Mouse (Mus musculus): Measurements from ENCODE around the gene Vgf. TPM values are rescaled to one million over a fixed set of nuclear protein-coding genes. Genes with fewer than 3 reads are reported as not detected.

Gene Vgf
- polyA plus RNA-seq, 1 experiment from 2014 or later = 0.40 TPM

DNA sequence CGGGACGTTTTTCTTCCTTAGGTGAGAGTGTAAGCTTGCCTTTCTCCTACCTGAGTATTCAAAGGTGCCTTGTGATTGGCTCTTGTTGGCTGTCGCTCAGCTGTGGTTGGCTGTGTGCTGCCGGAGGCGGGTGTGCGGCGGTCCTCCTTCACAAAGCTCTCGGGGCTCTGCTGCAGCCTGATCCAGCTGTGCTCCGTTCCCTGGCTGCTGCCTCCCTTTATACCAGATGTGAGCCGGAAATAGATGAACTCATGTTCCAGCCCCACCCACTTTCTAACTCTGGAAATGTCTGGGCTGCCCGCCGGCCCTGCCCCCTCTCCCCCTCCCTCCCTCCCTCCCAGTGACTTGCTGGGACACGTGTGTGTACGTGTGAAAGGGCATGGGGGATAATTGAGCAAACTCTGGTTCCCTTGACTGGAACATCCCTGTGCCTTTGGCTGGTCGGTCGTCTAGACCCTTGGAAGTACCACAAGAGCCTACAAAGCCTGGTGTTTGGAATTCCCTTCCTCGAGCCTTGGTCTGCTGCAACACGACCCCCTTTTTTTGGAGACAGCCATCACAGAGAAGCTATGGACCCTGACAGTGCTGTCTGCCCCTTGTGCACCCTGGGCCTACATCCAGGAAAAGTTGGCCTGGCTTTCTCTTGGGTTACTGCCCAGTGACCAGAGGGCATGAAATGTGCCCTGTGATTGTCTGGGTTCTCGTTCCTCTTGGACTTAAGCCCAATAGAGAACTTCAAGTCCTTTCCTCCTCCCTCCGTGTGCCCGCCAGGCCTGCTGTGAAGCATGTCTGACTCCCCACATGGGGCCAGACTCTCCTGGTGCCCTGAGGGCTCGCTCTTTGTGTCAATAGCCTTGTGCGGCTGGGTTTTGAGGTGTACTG lies 46.1 kb downstream of the Vgf start, which contains the start of gene Serpine1:
Serpine1 (minus strand) TSS at position 190 of the 882 bp plus-strand sequence.
- 21% methylated on average over 23 of the region's 23 CpGs for WGBS
- peak; percentile 57; the same call in 1 of the 2 replicates for ATAC-seq (ENCODE audit: low FRiP score)

DNA sequence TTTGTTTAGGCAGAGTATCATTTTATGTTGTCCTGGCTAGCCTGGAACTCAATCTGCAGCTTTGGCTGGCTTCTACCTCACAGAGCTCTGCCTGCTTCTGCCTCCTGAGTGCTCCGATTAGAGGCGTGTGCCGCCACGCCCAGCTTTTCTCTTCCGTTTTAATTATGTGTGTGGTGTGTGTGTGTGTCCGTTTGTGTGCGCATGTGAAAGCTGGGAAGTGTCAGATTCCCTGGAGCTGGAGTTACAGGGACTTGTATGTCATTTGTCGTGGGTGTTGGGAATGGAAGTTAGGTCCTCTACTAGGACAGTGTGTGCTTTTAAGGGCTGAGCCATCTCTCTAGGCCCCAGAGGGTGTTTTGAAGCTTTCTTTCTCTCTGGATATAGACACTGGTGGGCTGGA lies 46.9 kb downstream of the Vgf start:
- no peak for ATAC-seq (ENCODE audit: low FRiP score)
- 93% methylated on average over 8 of the region's 8 CpGs for WGBS

More for the DNA sequence above, 46.1 kb downstream of the Vgf start, which contains the start of gene Serpine1:
- Histone ChIP-seq H3K27me3 (ENCODE audit: control insufficient read depth, insufficient read depth, low read length) (no peaks in the 10 kb centered on the region), H3K4me1 (ENCODE audit: control insufficient read depth, insufficient read depth, low read length) (peaks cover 3% of the 10 kb centered on the region; the same call in 1 of the 2 replicates), H3K9me3 (ENCODE audit: control insufficient read depth, low read length) (no peaks in the 10 kb centered on the region), H3K4me2 (peak within 1 kb of the TSS; percentile 36), H3K36me3 (ENCODE audit: control insufficient read depth, insufficient read depth, low read length) (no peaks in the 10 kb centered on the region), H3K27ac (ENCODE audit: low read depth, low read length) (no peak within 1 kb of the TSS), H3K4me3 (ENCODE audit: low read depth, low read length) (peak within 1 kb of the TSS; percentile 11; the same call in 1 of the 2 replicates), H3K9ac (ENCODE audit: low read length) (no peak within 1 kb of the TSS)
- peak; percentile 85 for DNase-seq (ENCODE audit: low spot score, missing footprints)

DNA sequence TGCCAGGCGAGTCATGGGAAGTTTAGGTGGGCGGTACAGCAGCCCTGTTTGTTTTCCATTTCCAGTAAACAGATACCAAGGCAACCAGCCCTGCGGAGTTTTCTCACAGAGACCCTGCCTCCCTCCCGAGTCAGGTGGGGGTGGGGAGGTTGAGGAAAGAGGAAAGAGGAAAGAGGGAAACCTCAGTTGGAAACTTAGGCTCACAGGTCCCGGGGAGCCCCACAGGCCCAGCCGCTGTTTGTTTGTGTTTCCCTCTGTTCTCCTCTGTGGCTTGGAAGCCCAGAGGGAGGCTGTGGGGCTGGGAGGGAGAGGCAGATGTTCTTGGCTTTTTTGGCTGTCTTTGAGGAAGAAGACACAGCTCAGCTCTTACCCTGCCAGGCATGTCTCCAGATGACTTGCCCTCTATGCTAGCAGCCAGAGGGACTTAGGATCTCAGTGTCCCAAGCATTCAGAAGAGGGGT lies 48.0 kb downstream of the Vgf start:
- DNase-seq (ENCODE audit: low spot score, missing footprints) (no peak), ATAC-seq (ENCODE audit: low FRiP score) (no peak)
- WGBS = 36% methylated on average over 6 of the region's 6 CpGs
- Histone ChIP-seq H3K4me3 (ENCODE audit: low read depth, low read length) (no peak overlapping the region), H3K36me3 (ENCODE audit: control insufficient read depth, insufficient read depth, low read length) (no peaks in the 10 kb centered on the region), H3K27me3 (ENCODE audit: control insufficient read depth, insufficient read depth, low read length) (no peaks in the 10 kb centered on the region), H3K9me3 (ENCODE audit: control insufficient read depth, low read length) (no peaks in the 10 kb centered on the region), H3K27ac (ENCODE audit: low read depth, low read length) (no peak overlapping the region), H3K4me1 (ENCODE audit: control insufficient read depth, insufficient read depth, low read length) (peaks cover 3% of the 10 kb centered on the region; the same call in 1 of the 2 replicates), H3K4me2 (no peak overlapping the region), H3K9ac (ENCODE audit: low read length) (no peak overlapping the region)

More for the DNA sequence above, 46.9 kb downstream of the Vgf start:
- Histone ChIP-seq H3K4me3 (ENCODE audit: low read depth, low read length) (no peak overlapping the region), H3K36me3 (ENCODE audit: control insufficient read depth, insufficient read depth, low read length) (no peaks in the 10 kb centered on the region), H3K9me3 (ENCODE audit: control insufficient read depth, low read length) (no peaks in the 10 kb centered on the region), H3K4me2 (no peak overlapping the region), H3K27ac (ENCODE audit: low read depth, low read length) (no peak overlapping the region), H3K4me1 (ENCODE audit: control insufficient read depth, insufficient read depth, low read length) (peaks cover 3% of the 10 kb centered on the region; the same call in 1 of the 2 replicates), H3K27me3 (ENCODE audit: control insufficient read depth, insufficient read depth, low read length) (no peaks in the 10 kb centered on the region), H3K9ac (ENCODE audit: low read length) (no peak overlapping the region)
- no peak for DNase-seq (ENCODE audit: low spot score, missing footprints)

DNA sequence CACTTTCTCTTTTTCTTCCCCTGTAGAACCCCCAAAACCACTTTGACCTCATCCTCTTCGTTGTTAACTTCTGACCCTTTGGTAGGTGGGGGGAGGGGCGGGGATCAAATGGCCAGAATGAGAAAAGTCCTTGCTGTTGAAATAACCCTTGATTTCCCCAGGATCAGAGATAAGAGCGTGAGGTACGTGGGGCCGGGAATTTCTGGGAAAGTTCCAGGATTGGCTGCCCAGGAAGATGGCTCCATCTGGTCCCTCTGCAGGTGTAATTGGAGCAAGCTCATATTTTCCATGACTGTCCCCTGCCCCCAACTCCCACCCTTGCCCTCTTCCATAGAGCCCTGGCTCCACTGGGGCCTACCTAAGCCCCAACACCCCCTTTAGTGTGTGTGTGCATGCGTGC lies 49.5 kb downstream of the Vgf start:
- WGBS = 66% methylated on average over 6 of the region's 6 CpGs

DNA sequence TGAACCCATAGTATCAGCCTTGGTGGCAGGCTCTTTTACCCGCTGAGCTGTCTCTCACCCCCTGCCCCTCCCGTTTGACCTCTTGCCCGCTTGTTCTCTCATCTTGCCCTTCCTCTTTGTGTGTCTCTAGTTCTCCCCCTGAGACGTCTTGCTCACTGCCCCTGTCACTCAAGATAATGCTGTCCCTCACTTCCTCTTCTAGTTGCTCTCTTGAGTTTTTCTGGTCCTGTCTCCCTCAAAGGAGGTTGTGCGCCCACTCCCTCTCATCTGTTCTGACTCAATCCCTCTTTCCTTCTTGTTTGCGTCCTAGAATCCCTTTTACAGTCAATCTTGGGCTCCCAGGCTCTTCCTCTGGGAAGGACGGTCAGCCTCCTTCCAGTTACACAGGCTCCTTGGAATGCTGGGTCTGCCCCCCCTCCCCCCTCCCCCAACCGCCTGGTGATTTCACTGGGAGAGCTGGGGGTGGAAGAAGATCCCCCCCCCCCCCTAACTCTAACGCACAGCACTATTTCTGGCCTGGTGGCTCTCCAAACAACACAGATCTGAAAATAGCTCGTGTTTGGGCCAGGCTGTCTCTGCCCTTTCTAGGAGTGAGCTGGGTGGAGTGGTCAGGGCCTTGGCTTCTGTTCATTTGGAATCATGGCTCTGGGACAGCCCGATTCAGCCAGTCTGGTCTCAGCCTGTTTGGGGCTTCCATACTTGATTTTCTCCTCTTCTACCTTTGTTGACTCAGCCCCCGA lies 50.2 kb downstream of the Vgf start:
- DNase-seq (ENCODE audit: low spot score, missing footprints) (no peak), ATAC-seq (ENCODE audit: low FRiP score) (no peak)
- H3K27ac ChIP-seq (ENCODE audit: low read depth, low read length) = no peak overlapping the region
- H3K9ac ChIP-seq (ENCODE audit: low read length) = no peak overlapping the region
- H3K4me3 ChIP-seq (ENCODE audit: low read depth, low read length) = no peak overlapping the region
- H3K4me1 ChIP-seq (ENCODE audit: control insufficient read depth, insufficient read depth, low read length) = peaks cover 3% of the 10 kb centered on the region; the same call in 1 of the 2 replicates
- H3K36me3 ChIP-seq (ENCODE audit: control insufficient read depth, insufficient read depth, low read length) = no peaks in the 10 kb centered on the region
- H3K27me3 ChIP-seq (ENCODE audit: control insufficient read depth, insufficient read depth, low read length) = no peaks in the 10 kb centered on the region
- 52% methylated on average over 12 of the region's 12 CpGs for WGBS
- no peaks in the 10 kb centered on the region for H3K9me3 ChIP-seq (ENCODE audit: control insufficient read depth, low read length)
- H3K4me2 ChIP-seq = no peak overlapping the region

More for the DNA sequence above, 49.5 kb downstream of the Vgf start:
- ATAC-seq (ENCODE audit: low FRiP score) = no peak
- Histone ChIP-seq H3K4me2 (no peak overlapping the region), H3K27ac (ENCODE audit: low read depth, low read length) (no peak overlapping the region), H3K9ac (ENCODE audit: low read length) (no peak overlapping the region), H3K27me3 (ENCODE audit: control insufficient read depth, insufficient read depth, low read length) (no peaks in the 10 kb centered on the region), H3K4me3 (ENCODE audit: low read depth, low read length) (no peak overlapping the region), H3K9me3 (ENCODE audit: control insufficient read depth, low read length) (no peaks in the 10 kb centered on the region), H3K4me1 (ENCODE audit: control insufficient read depth, insufficient read depth, low read length) (peaks cover 3% of the 10 kb centered on the region; the same call in 1 of the 2 replicates), H3K36me3 (ENCODE audit: control insufficient read depth, insufficient read depth, low read length) (no peaks in the 10 kb centered on the region)
- no peak for DNase-seq (ENCODE audit: low spot score, missing footprints)

DNA sequence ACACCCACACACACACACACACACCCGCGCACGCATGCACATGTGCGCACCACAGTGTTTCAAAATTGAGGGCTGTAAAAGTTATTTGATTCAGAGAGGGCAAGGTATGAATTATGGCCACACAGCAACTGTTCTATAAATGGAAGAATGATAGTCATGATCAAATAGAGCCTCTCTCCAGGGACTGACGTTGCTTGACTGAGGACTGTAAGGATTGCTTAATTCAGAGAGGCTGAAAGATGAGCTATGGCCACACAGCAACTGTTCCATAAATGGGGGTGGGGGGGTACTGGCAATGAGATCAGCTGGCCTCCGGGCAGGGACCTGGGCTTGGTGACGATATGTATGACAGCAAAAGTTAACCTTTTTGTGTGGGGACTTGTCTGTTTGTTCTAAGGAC lies 51.0 kb downstream of the Vgf start:
- Histone ChIP-seq H3K27me3 (ENCODE audit: control insufficient read depth, insufficient read depth, low read length) (no peaks in the 10 kb centered on the region), H3K4me3 (ENCODE audit: low read depth, low read length) (no peak overlapping the region), H3K36me3 (ENCODE audit: control insufficient read depth, insufficient read depth, low read length) (no peaks in the 10 kb centered on the region), H3K4me2 (no peak overlapping the region), H3K9me3 (ENCODE audit: control insufficient read depth, low read length) (no peaks in the 10 kb centered on the region), H3K9ac (ENCODE audit: low read length) (no peak overlapping the region), H3K27ac (ENCODE audit: low read depth, low read length) (no peak overlapping the region), H3K4me1 (ENCODE audit: control insufficient read depth, insufficient read depth, low read length) (peaks cover 3% of the 10 kb centered on the region; the same call in 1 of the 2 replicates)
- no peak for DNase-seq (ENCODE audit: low spot score, missing footprints)
- WGBS = 94% methylated on average over 7 of the region's 7 CpGs
- no peak for ATAC-seq (ENCODE audit: low FRiP score)

DNA sequence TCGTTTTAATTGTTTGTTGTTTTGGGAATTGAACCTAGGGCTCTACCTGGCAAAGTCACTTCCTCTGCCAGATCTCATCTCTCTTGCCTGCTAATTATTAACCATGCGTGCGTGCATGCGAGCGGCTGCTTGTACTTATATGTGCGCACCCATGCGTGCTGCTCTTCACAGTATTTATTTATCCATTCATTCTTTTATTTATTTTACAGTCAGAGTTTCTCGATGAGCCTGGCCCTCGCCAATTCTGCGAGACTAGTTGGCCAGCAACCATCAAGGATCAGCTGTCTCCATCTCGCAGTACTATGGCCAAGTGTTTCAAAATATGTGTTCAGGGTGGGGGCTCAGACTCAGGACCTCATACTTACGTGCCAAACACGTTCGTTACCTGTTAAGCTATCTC lies 51.8 kb downstream of the Vgf start:
- Histone ChIP-seq H3K4me3 (ENCODE audit: low read depth, low read length) (no peak overlapping the region), H3K36me3 (ENCODE audit: control insufficient read depth, insufficient read depth, low read length) (no peaks in the 10 kb centered on the region), H3K4me1 (ENCODE audit: control insufficient read depth, insufficient read depth, low read length) (peaks cover 3% of the 10 kb centered on the region; the same call in 1 of the 2 replicates), H3K27me3 (ENCODE audit: control insufficient read depth, insufficient read depth, low read length) (no peaks in the 10 kb centered on the region), H3K9ac (ENCODE audit: low read length) (no peak overlapping the region), H3K4me2 (no peak overlapping the region), H3K27ac (ENCODE audit: low read depth, low read length) (no peak overlapping the region), H3K9me3 (ENCODE audit: control insufficient read depth, low read length) (no peaks in the 10 kb centered on the region)
- DNase-seq (ENCODE audit: low spot score, missing footprints) (no peak), ATAC-seq (ENCODE audit: low FRiP score) (no peak)
- WGBS = 86% methylated on average over 14 of the region's 14 CpGs

DNA sequence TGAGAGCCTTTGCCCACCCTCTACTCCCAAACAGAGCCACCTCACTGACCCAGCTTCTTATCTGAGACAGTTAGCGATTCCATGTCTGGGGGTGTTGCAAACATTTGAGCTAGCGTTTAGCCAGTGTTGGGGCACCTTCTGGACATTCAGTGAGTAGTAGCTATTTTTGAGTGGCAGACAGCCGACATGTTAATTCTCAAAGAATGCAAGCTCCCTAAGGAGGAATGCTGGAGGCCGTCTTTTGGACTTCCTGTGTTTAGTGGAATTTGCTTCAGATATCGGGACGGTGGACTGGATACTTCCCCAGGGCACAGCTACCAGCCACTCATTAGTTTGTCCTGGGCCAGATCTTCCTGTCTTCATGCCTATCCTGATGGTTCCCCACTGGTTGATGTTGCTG lies 52.4 kb downstream of the Vgf start:
- no peaks in the 10 kb centered on the region for H3K9me3 ChIP-seq (ENCODE audit: control insufficient read depth, low read length)
- ATAC-seq (ENCODE audit: low FRiP score) = no peak

More for the DNA sequence above, 52.4 kb downstream of the Vgf start:
- no peaks in the 10 kb centered on the region for H3K27me3 ChIP-seq (ENCODE audit: control insufficient read depth, insufficient read depth, low read length)
- peaks cover 3% of the 10 kb centered on the region; the same call in 1 of the 2 replicates for H3K4me1 ChIP-seq (ENCODE audit: control insufficient read depth, insufficient read depth, low read length)
- no peak overlapping the region for H3K9ac ChIP-seq (ENCODE audit: low read length)
- H3K36me3 ChIP-seq (ENCODE audit: control insufficient read depth, insufficient read depth, low read length) = no peaks in the 10 kb centered on the region
- no peak overlapping the region for H3K4me3 ChIP-seq (ENCODE audit: low read depth, low read length)
- H3K27ac ChIP-seq (ENCODE audit: low read depth, low read length) = no peak overlapping the region
- no peak overlapping the region for H3K4me2 ChIP-seq
- WGBS = 68% methylated on average over 6 of the region's 6 CpGs
- DNase-seq (ENCODE audit: low spot score, missing footprints) = no peak
